10 mouse cellular contexts compared by ENCODE assay signal in genomic region chr12:70109921-70110320, GRCm38 (mm10). TPM values are rescaled to one million over a fixed set of nuclear protein-coding genes. Genes with fewer than 3 reads are reported as not detected.
A peak's percentile ranks its signal among the peaks of the same experiment; 100 is the strongest.
DNase-seq lines count a peak whose midpoint lies in the region; ATAC-seq and TF ChIP-seq lines count a peak whose summit lies in the region.
"Had no signal": no experiment of that assay in that cellular context is flagged by ENCODE, and none has a peak within 500 bp of the region (broad histone marks: within the 10 kb centered on the region; RNA-seq: fewer than 3 reads in every experiment).

No protein-coding gene starts in this region.

- H3K27me3 ChIP-seq in heart, embryonic 10.5 days (ENCODE audit: insufficient read depth, poor library complexity, severe bottlenecking): peaks cover 24% of the 10 kb centered on the region
- no peaks in the 10 kb centered on the region for H3K27me3 ChIP-seq in heart, adult 2 months (ENCODE audit: control insufficient read depth, insufficient read depth, low read length)
- H3K27me3 ChIP-seq in heart, embryonic 14.5 days (ENCODE audit: control insufficient read depth, insufficient read depth, low read length): no peaks in the 10 kb centered on the region
- peaks cover 52% of the 10 kb centered on the region for H3K27me3 ChIP-seq in liver, embryonic 15.5 days

- H3K79me2 ChIP-seq in heart, adult 2 months (replicated peaks; ENCODE audit: control insufficient read depth, insufficient read depth, low read length): no peaks in the 10 kb centered on the region; the same call in none of the 2 replicates

- H3K9me3 ChIP-seq in heart, embryonic 10.5 days: no peaks in the 10 kb centered on the region
- no peaks in the 10 kb centered on the region for H3K9me3 ChIP-seq in heart, embryonic 14.5 days (ENCODE audit: control insufficient read depth, low read length)
- H3K9me3 ChIP-seq in liver, embryonic 15.5 days (replicated peaks): no peaks in the 10 kb centered on the region

- no peaks in the 10 kb centered on the region for H3K36me3 ChIP-seq in heart, embryonic 10.5 days
- H3K36me3 ChIP-seq in heart, adult 2 months (ENCODE audit: control insufficient read depth, insufficient read depth, low read length): no peaks in the 10 kb centered on the region
- no peaks in the 10 kb centered on the region for H3K36me3 ChIP-seq in heart, embryonic 14.5 days (ENCODE audit: control insufficient read depth, insufficient read depth, low read length)
- H3K36me3 ChIP-seq in liver, embryonic 15.5 days (replicated peaks): no peaks in the 10 kb centered on the region

- TF ChIP-seq CTCF in heart, adult 2 months (IDR thresholded peaks at IDR 0.05): no peak
- TF ChIP-seq CTCF in bone marrow, adult 2 months (IDR thresholded peaks at IDR 0.05; ENCODE audit: control insufficient read depth, insufficient read depth, low read length): no peak

- H3K9ac ChIP-seq in heart, adult 2 months (ENCODE audit: low read depth, low read length): no peak overlapping the region
- H3K9ac ChIP-seq in heart, embryonic 14.5 days (ENCODE audit: low read length): peak overlapping the region; percentile 94; the same call in 1 of the 2 replicates
- H3K9ac ChIP-seq in liver, embryonic 15.5 days: no peak overlapping the region

- intact Hi-C loops in heart, adult 2 months (cut with DNase I): loop anchor here (2.0 to 5.0 kb wide), 2 partner anchors 35 to 43 kb away; no protein-coding TSS in a partner anchor

- H3K4me3 ChIP-seq in heart, embryonic 10.5 days: peak overlapping the region; percentile 98
- H3K4me3 ChIP-seq in heart, adult 2 months: no peak overlapping the region; the same call in 1 of the 2 replicates
- peak overlapping the region; percentile 88 for H3K4me3 ChIP-seq in bone marrow, adult 2 months (replicated peaks; ENCODE audit: control insufficient read depth, low read depth, low read length)
- peak overlapping the region in 1 of 2 experiments; percentile 90; a peak in 2 of 4 replicates for H3K4me3 ChIP-seq in heart, embryonic 14.5 days (ENCODE audit: control insufficient read depth in 1 of 2, insufficient read depth in 1 of 2, low read depth in 1 of 2, low read length in 2 of 2)
- peak overlapping the region; percentile 66 for H3K4me3 ChIP-seq in liver, embryonic 15.5 days (replicated peaks)

- TF ChIP-seq EP300 in heart, adult 2 months (IDR thresholded peaks at IDR 0.05; ENCODE audit: insufficient read depth, low read depth, low read length): no peak

- ATAC-seq in heart, embryonic 14.5 days (ENCODE audit: insufficient number of reproducible peaks, insufficient read depth, low FRiP score, low read depth): no peak
- no peak for ATAC-seq in liver, embryonic 15.5 days (ENCODE audit: insufficient read depth)

- H3K4me1 ChIP-seq in heart, embryonic 10.5 days: peaks cover 47% of the 10 kb centered on the region
- H3K4me1 ChIP-seq in heart, adult 2 months (ENCODE audit: control insufficient read depth, insufficient read depth, low read length): peaks cover 6% of the 10 kb centered on the region
- peaks cover 6% of the 10 kb centered on the region for H3K4me1 ChIP-seq in bone marrow, adult 2 months (ENCODE audit: control insufficient read depth, insufficient read depth, low read length)
- H3K4me1 ChIP-seq in heart, embryonic 14.5 days (ENCODE audit: control insufficient read depth in 2 of 2, insufficient read depth in 2 of 2, low read length in 2 of 2): peaks cover 3 to 27% of the 10 kb centered on the region in 2 experiments
- peaks cover 30% of the 10 kb centered on the region for H3K4me1 ChIP-seq in liver, embryonic 15.5 days (replicated peaks)

- peak overlapping the region; percentile 100 for H3K4me2 ChIP-seq in heart, embryonic 14.5 days (ENCODE audit: low read length)
- H3K4me2 ChIP-seq in liver, embryonic 15.5 days: peak overlapping the region; percentile 94

- no peak for DNase-seq in heart, embryonic 10.5 days (ENCODE audit: low spot score)
- DNase-seq in heart, adult 2 months: no peak
- DNase-seq in naive thymus-derived CD4-positive, alpha-beta T cell, adult 2 months (ENCODE audit: low read depth): peak; percentile 54
- DNase-seq in urinary bladder, postnatal 14 days (ENCODE audit: low spot score): no peak
- no peak for DNase-seq in gastrocnemius, postnatal 10 days

- 72% methylated on average over 6 of the region's 6 CpGs for WGBS in heart, embryonic 10.5 days
- 43% methylated on average over 6 of the region's 6 CpGs for WGBS in heart, adult 2 months
- 5% methylated on average over 6 of the region's 6 CpGs for WGBS in bone marrow, adult 2 months
- WGBS in heart, embryonic 14.5 days: 55% methylated on average over 6 of the region's 6 CpGs
- 50% methylated on average over 6 of the region's 6 CpGs for WGBS in liver, embryonic 15.5 days (ENCODE audit: insufficient replicate concordance)

- no peak for TF ChIP-seq POLR2A in heart, adult 2 months (IDR thresholded peaks at IDR 0.05; ENCODE audit: insufficient read depth, low read depth, low read length)
- TF ChIP-seq POLR2A in bone marrow, adult 2 months (IDR thresholded peaks at IDR 0.05; ENCODE audit: borderline replicate concordance, control insufficient read depth, low read depth, low read length): no peak

- H3K27ac ChIP-seq in heart, embryonic 10.5 days: no peak overlapping the region
- H3K27ac ChIP-seq in heart, adult 2 months: no peak overlapping the region
- peak overlapping the region; percentile 98; the same call in 1 of the 2 replicates for H3K27ac ChIP-seq in bone marrow, adult 2 months (ENCODE audit: control insufficient read depth, insufficient read depth, low read depth, low read length, poor library complexity)
- no peak overlapping the region for H3K27ac ChIP-seq in heart, embryonic 14.5 days (replicated peaks in 1 of 2; ENCODE audit: control insufficient read depth in 1 of 2, insufficient read depth in 1 of 2, low read depth in 2 of 2, low read length in 2 of 2)
- H3K27ac ChIP-seq in liver, embryonic 15.5 days (replicated peaks): no peak overlapping the region

RNA-seq across cellular contexts. Expression of gene Nin, which starts 3.6 kb away (rescaled TPM):
- 5.9 and 9.1 TPM in 2 replicates for polyA plus RNA-seq in heart, embryonic 10.5 days (2016; fragmentation: Nextera tagmentation; extraction: Ambion mirVana)
- total RNA-seq in heart, adult 2 months (2021): 10 to 100 TPM; 13.7 to 17.3 TPM
- polyA plus RNA-seq in heart, adult 2 months (2012; rRNA removed): 4.5 and 9.3 TPM in 2 replicates
- 19.3 and 28.5 TPM in 2 replicates for polyA plus RNA-seq in bone marrow, adult 2 months (2011; ENCODE audit: insufficient read depth, insufficient read length, low replicate concordance, missing spikeins)
- 10.8 and 11.5 TPM in 2 replicates for polyA plus RNA-seq in heart, embryonic 14.5 days (2014; fragmentation: Nextera tagmentation; extraction: Ambion mirVana)
- polyA plus RNA-seq in liver, embryonic 15.5 days (2015; fragmentation: Nextera tagmentation; extraction: Ambion mirVana): 3.0 and 3.2 TPM in 2 replicates
- total RNA-seq in gastrocnemius, postnatal 10 days (2021): 10 to 100 TPM; 30.3 to 33.4 TPM

RNA-seq across cellular contexts. Expression of gene Abhd12b, which starts 44.0 kb away (rescaled TPM):
- polyA plus RNA-seq in heart, embryonic 10.5 days (2016; fragmentation: Nextera tagmentation; extraction: Ambion mirVana): not detected in 2 replicates
- total RNA-seq in heart, adult 2 months (2021): not detected
- polyA plus RNA-seq in heart, adult 2 months (2012; rRNA removed): not detected in 2 replicates
- 1.6 TPM in 1 of 2 replicates, not detected in the other for polyA plus RNA-seq in bone marrow, adult 2 months (2011; ENCODE audit: insufficient read depth, insufficient read length, low replicate concordance, missing spikeins)
- polyA plus RNA-seq in heart, embryonic 14.5 days (2014; fragmentation: Nextera tagmentation; extraction: Ambion mirVana): not detected in 2 replicates
- not detected in 2 replicates for polyA plus RNA-seq in liver, embryonic 15.5 days (2015; fragmentation: Nextera tagmentation; extraction: Ambion mirVana)
- not detected for total RNA-seq in gastrocnemius, postnatal 10 days (2021)
- polyA plus RNA-seq: large intestine, adult 2 months; testis, adult 2 months had no signal
